Mouse (Mus musculus) intestine, embryonic 14.5 days (tissue): ENCODE results near the gene Cacna1c. TPM values are rescaled to one million over a fixed set of nuclear protein-coding genes. Genes with fewer than 3 reads are reported as not detected.

Source experiments
- ATAC-seq: fragments of 200-750 bp; cut with Nextera tagmentation; replicated peaks from 2 replicates; pipeline ENCODE4 v1.8.0; 2017; ENCODE audit warnings: low read depth, moderate number of reproducible peaks, moderate TSS enrichment, moderate library complexity; ENCODE audit not compliant: low FRiP score, low TSS enrichment
- DNase-seq: peaks from one replicate; pipeline ENCODE4 v3.0.0-alpha.2; 2018; ENCODE audit warnings: low spot score
- H3K27ac ChIP-seq: fragments of 300-500 bp; sonication (generic); 2 replicates; pipeline ENCODE4 v1.5.1; 2014; ENCODE audit warnings: low read depth, mild to moderate bottlenecking, control low read depth
- H3K27me3 ChIP-seq: fragments of 300-500 bp; sonication (generic); replicated peaks from 2 replicates; pipeline ENCODE4 v1.6.1; 2014; ENCODE audit warnings: low read length, control low read depth; ENCODE audit not compliant: control insufficient read depth, insufficient read depth
- H3K36me3 ChIP-seq: fragments of 300-500 bp; sonication (generic); 2 replicates; pipeline ENCODE4 v1.6.1; 2014; ENCODE audit warnings: low read length, control low read depth; ENCODE audit not compliant: control insufficient read depth, insufficient read depth
- H3K4me1 ChIP-seq: fragments of 300-500 bp; sonication (generic); replicated peaks from 2 replicates; pipeline ENCODE4 v1.6.1; 2014; ENCODE audit warnings: low read length, control low read depth, mixed read lengths; ENCODE audit not compliant: control insufficient read depth, insufficient read depth
- H3K4me2 ChIP-seq: fragments of 300-500 bp; sonication (generic); 2 replicates; pipeline ENCODE4 v1.6.1; 2014; ENCODE audit warnings: low read length
- H3K4me3 ChIP-seq: fragments of 300-500 bp; sonication (generic); 2 replicates; pipeline ENCODE4 v1.5.1; 2014; ENCODE audit warnings: low read depth, low read length, control low read depth, mixed read lengths
- H3K9ac ChIP-seq: fragments of 300-500 bp; sonication (generic); 2 replicates; pipeline ENCODE4 v1.6.1; 2014; ENCODE audit warnings: mild to moderate bottlenecking, low read length
- H3K9me3 ChIP-seq: fragments of 300-500 bp; sonication (generic); 2 replicates; pipeline ENCODE4 v1.6.1; 2016; ENCODE audit warnings: low read length, control low read depth; ENCODE audit not compliant: control insufficient read depth
- WGBS: fragments of 180-500 bp; shearing (Covaris S2); extraction: QIAGEN DNeasy Blood & Tissue Kit; methylation state at CpG from one replicate; pipeline ENCODE4 v1.1.7; 2014; 5-methylcytosine and 5-hydroxymethylcytosine counted together
- polyA plus RNA-seq: library from polyadenylated mRNA; unstranded; fragments of >200 nt; fragmentation: Nextera tagmentation; extraction: Ambion mirVana; gene quantifications from 2 replicates; pipeline ENCODE4 v1.2.1, GENCODE M21; 2014

Cacna1c gene
- polyA plus RNA-seq, 1 experiment from 2014 or later: 6.5 TPM

DNA sequence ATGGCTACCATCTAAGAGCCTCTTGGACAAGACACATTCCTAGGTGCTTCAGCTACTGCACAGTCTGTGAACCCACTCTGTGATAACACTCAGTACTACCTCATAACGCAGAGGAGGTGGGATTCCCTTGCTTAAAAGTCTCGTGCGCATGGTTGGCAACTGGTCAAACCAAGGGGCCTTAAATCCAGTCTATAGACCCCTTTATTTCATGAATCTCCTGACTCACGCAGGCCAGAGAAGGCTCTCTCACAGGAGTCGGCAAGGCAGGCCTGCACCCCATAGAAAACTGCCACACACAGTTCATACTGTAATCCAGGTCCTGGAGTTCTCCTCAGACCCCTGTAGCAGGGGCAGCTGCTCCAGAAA is 273.0 kb downstream of the Cacna1c start:
- no peaks in the 10 kb centered on the region for H3K36me3 ChIP-seq
- WGBS: 78% methylated on average over 5 of the region's 5 CpGs
- no peak overlapping the region for H3K9ac ChIP-seq
- no peak overlapping the region for H3K4me3 ChIP-seq
- DNase-seq: no peak
- 0 out of 2 replicates have a peak, but pooled peaks have one; percentile 14 for ATAC-seq
- H3K27ac ChIP-seq: no peak overlapping the region
- no peaks in the 10 kb centered on the region for H3K9me3 ChIP-seq
- H3K4me1 ChIP-seq: 0 out of 2 replicates have a peak, but pooled peaks cover 3% of the 10 kb centered on the region
- H3K27me3 ChIP-seq: 0 out of 2 replicates have a peak, but pooled peaks cover 4% of the 10 kb centered on the region
- H3K4me2 ChIP-seq: no peak overlapping the region

DNA sequence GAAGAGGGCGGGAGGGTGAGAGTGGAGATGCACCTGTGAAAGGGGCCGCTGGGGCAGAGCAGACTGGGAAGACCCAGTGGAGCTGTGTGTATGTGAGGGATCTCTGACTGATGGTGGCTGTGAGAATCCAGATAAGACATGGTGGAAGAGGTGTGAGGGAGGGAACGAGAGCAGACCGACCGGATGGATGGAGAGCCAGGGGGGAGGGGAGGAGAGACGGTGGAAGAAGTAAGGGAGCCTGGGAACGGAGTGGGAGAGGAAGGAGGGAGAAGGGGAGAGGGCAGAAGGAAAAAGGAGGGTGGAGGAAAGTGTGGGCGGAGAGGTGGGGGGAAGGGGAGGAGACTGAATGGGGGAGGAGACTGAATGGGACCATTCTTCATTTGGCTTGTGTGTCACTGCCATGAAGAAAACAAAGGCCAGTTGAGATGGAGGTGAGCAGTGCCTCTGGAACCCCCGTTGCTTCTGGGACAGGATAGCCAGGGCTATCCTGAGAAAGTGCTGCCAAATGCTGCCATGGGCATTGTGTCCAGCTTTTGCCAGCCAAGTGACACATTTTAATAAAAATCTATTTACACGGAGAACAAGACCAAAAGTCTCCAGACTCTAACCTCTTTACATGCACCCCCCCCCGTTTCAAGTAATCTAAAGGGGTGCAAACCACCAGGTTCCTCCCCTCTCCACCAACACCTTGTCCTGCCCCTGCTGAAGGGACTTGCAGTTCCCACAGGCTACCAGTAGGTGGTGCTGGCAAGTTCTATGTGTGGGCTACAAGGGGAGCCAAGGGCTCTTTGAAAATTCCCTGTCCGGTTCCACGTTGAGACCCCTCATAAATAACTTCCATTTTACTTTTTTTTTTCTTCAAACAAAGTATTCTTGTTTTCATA is 273.6 kb downstream of the Cacna1c start:
- Histone ChIP-seq H3K9me3 (no peaks in the 10 kb centered on the region), H3K27me3 (0 out of 2 replicates have a peak, but pooled peaks cover 4% of the 10 kb centered on the region), H3K9ac (no peak overlapping the region), H3K36me3 (no peaks in the 10 kb centered on the region), H3K4me3 (no peak overlapping the region), H3K4me2 (no peak overlapping the region), H3K27ac (no peak overlapping the region), H3K4me1 (0 out of 2 replicates have a peak, but pooled peaks cover 3% of the 10 kb centered on the region)
- ATAC-seq (peak; percentile 78), DNase-seq (peak; percentile 93)
- 21% methylated on average over 13 of the region's 13 CpGs for WGBS

DNA sequence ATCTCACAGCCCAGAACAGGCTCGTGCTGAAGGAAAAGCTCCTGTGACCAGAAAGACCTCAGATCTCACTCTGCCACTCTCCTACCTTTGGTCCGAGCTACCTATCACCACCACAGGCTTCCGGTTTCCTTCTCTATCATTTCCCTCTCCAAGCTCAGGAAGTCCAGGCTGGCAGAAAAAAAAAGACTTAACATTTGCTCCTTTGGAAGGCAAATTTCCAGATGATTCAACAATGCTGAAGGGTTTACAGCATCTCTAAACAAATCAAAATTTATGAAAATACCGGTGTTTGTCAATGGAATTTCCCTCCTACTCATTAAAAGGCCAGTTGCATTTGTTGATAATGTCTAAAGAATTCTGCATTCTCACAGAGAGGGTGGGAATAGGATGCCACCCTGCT is 288.0 kb downstream of the Cacna1c start:
- H3K36me3 ChIP-seq: no peaks in the 10 kb centered on the region
- H3K9me3 ChIP-seq: no peaks in the 10 kb centered on the region
- WGBS: 65% methylated on average over 4 of the region's 4 CpGs
- no peak for DNase-seq
- H3K27ac ChIP-seq: no peak overlapping the region
- H3K9ac ChIP-seq: no peak overlapping the region
- H3K27me3 ChIP-seq: no peaks in the 10 kb centered on the region
- no peak for ATAC-seq
- H3K4me1 ChIP-seq: no peaks in the 10 kb centered on the region
- H3K4me3 ChIP-seq: no peak overlapping the region
- no peak overlapping the region for H3K4me2 ChIP-seq

DNA sequence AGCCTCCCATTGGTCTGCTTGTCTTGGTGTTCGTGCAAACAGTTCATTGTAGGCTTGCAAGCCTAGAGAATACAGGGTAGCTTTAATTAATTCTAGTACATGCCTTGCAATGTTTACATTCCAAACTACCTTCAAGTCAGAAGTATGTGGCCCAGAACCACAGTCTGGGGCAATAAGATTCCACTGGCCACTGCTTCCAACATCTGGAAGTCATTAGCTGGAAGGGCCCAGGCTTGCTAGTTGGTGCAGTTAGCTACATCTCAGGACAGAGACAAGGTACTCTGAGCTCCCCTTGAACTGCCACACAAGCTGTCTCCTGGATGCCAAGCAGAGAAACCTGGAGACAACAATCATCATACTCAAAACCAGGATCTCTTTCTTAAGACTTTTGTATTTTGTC is 288.5 kb downstream of the Cacna1c start:
- no peak overlapping the region for H3K9ac ChIP-seq
- no peaks in the 10 kb centered on the region for H3K27me3 ChIP-seq
- no peak overlapping the region for H3K4me3 ChIP-seq
- H3K27ac ChIP-seq: no peak overlapping the region
- 12% methylated on average over 1 of the region's 1 CpGs for WGBS
- H3K4me2 ChIP-seq: no peak overlapping the region
- H3K4me1 ChIP-seq: no peaks in the 10 kb centered on the region
- no peaks in the 10 kb centered on the region for H3K9me3 ChIP-seq
- no peaks in the 10 kb centered on the region for H3K36me3 ChIP-seq
- ATAC-seq (no peak), DNase-seq (no peak)

DNA sequence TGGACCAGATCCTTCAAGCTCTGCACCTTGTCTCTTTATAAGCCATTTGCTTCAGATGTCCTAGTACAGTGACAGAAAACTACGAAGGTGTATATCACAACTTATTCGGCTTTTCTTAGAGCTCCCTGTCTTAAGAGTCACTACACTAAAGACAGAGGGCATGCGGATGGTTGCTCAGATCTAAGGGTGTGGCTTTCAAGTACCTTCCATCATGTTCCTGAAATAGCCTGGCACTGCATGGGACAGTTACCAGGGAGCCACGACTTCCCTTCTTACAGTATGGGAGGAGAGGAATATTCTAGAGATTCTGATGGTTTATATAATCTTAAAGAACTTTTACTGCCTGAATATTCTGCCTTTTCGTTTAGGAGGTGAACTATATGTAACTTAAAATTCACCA is 289.3 kb downstream of the Cacna1c start:
- no peaks in the 10 kb centered on the region for H3K9me3 ChIP-seq
- ATAC-seq: no peak

DNA sequence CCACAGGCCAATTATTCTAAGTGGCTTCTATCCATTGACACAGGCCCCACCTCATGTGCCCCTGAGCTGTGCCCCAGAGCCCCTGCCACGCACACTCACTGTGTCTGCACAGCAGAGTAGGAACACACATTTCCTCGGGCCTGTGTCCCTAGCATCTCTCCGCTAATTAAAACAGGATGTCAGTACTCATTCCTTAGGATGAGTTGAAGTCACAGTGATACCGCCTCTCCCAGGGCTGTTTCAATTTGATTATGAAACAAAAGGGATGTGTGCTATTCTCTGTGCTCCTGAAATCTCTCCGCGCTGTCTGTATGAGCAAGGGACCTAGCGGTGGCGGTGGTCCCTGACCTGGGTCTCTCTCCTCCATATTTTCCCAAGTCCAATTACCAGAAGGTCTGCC is 296.5 kb downstream of the Cacna1c start:
- no peak overlapping the region for H3K4me2 ChIP-seq
- no peaks in the 10 kb centered on the region for H3K9me3 ChIP-seq
- no peak overlapping the region for H3K4me3 ChIP-seq
- DNase-seq (no peak), ATAC-seq (no peak)
- no peak overlapping the region for H3K27ac ChIP-seq
- no peaks in the 10 kb centered on the region for H3K27me3 ChIP-seq
- 80% methylated on average over 8 of the region's 8 CpGs for WGBS
- H3K4me1 ChIP-seq: no peaks in the 10 kb centered on the region
- H3K9ac ChIP-seq: no peak overlapping the region
- H3K36me3 ChIP-seq: no peaks in the 10 kb centered on the region

More for the DNA sequence above, 289.3 kb downstream of the Cacna1c start:
- H3K9ac ChIP-seq: no peak overlapping the region
- H3K4me2 ChIP-seq: no peak overlapping the region
- no peak overlapping the region for H3K4me3 ChIP-seq
- H3K27ac ChIP-seq: no peak overlapping the region
- no peak for DNase-seq
- no peaks in the 10 kb centered on the region for H3K4me1 ChIP-seq
- no peaks in the 10 kb centered on the region for H3K36me3 ChIP-seq
- WGBS: 88% methylated on average over 5 of the region's 5 CpGs
- no peaks in the 10 kb centered on the region for H3K27me3 ChIP-seq

DNA sequence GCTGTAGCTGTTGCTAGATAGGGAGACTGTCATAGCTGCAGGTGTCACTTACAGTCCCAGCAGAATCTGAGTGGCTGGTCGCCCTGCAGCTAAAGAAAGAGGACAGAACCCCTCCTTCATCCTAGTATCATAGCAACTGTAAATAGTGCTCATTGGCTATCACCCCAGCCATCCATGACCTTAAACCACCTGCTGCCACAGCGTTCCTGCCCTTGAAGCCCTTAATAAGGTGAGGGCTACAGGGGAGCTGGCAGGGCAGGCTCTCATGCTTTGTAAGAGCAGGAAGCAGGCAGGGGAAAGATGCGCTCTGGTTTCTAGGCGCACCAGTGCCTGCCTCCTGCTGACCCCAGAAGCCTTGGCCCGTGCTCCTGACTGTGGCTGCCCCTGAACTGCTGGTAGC is 299.1 kb downstream of the Cacna1c start:
- no peak overlapping the region for H3K4me3 ChIP-seq
- no peak overlapping the region for H3K9ac ChIP-seq
- no peak overlapping the region for H3K27ac ChIP-seq
- no peaks in the 10 kb centered on the region for H3K9me3 ChIP-seq
- DNase-seq: no peak
- no peaks in the 10 kb centered on the region for H3K4me1 ChIP-seq
- H3K36me3 ChIP-seq: no peaks in the 10 kb centered on the region
- WGBS: 55% methylated on average over 5 of the region's 5 CpGs
- no peak for ATAC-seq
- no peaks in the 10 kb centered on the region for H3K27me3 ChIP-seq
- no peak overlapping the region for H3K4me2 ChIP-seq

DNA sequence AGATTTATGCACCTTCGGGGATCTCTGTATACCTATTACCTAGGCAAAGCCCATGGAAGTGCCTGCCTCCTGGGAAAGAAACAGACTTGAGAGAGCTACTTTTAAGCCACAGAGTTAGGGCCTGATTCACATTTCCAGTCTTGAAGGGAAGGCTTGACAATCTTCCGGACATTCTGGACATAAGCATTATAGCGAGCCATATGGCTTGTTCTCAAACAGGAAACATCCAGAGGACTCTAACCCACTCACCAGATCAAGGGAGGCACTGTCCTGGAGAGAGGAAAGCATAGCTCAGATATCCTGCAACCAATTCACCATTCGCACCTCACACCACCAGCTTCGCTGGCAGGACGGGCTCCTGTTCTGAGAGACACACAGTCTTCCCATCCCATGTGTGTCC is 302.2 kb downstream of the Cacna1c start:
- ATAC-seq: no peak
- no peak overlapping the region for H3K9ac ChIP-seq
- WGBS: 86% methylated on average over 6 of the region's 6 CpGs

DNA sequence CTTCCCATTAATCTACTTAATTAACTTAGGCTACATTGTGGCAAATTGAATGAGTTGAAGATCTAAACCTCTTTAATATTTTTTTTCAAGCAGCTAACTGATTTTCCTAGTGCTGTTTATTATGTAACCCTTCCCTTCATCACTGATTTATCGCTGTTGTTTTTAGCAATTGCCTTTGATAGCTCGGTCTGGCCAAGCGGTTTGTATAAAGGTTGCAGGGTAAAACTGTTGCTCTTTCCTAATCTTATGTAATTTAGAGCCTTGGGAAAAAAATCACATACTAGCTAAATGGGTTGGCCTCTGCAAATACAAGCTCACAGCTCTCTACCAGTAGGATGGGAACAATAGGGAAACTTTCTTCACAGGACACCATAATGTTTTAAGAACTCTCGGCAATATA is 306.8 kb downstream of the Cacna1c start:
- Histone ChIP-seq H3K27ac (no peak overlapping the region), H3K4me3 (no peak overlapping the region), H3K9ac (no peak overlapping the region), H3K9me3 (no peaks in the 10 kb centered on the region), H3K4me1 (no peaks in the 10 kb centered on the region), H3K36me3 (no peaks in the 10 kb centered on the region), H3K27me3 (no peaks in the 10 kb centered on the region), H3K4me2 (no peak overlapping the region)
- no peak for DNase-seq
- ATAC-seq: no peak
- 69% methylated on average over 4 of the region's 4 CpGs for WGBS

More for the DNA sequence above, 302.2 kb downstream of the Cacna1c start:
- DNase-seq: no peak
- no peak overlapping the region for H3K4me3 ChIP-seq
- no peaks in the 10 kb centered on the region for H3K4me1 ChIP-seq
- no peak overlapping the region for H3K27ac ChIP-seq
- no peak overlapping the region for H3K4me2 ChIP-seq
- no peaks in the 10 kb centered on the region for H3K9me3 ChIP-seq
- H3K36me3 ChIP-seq: no peaks in the 10 kb centered on the region
- no peaks in the 10 kb centered on the region for H3K27me3 ChIP-seq
